Mouse (Mus musculus) stomach, embryonic 14.5 days (tissue): ENCODE measurements around the gene Foxa3. TPM values are rescaled to one million over a fixed set of nuclear protein-coding genes. Genes with fewer than 3 reads are reported as not detected.
A peak's percentile ranks its signal among the peaks of the same experiment; 100 is the strongest.

Experiments
- ATAC-seq: fragments of 200-750 bp; cut with Nextera tagmentation; 2 replicates; pipeline ENCODE4 v1.8.0; 2017; ENCODE audit warnings: low read depth, moderate TSS enrichment; ENCODE audit not compliant: insufficient number of reproducible peaks, insufficient read depth, low FRiP score
- H3K27ac ChIP-seq: fragments of 300-500 bp; sonication (generic); 2 replicates; pipeline ENCODE4 v1.5.1; 2014; ENCODE audit warnings: mild to moderate bottlenecking, low read length, moderate library complexity, mixed read lengths
- H3K27me3 ChIP-seq: fragments of 300-500 bp; sonication (generic); 2 replicates; pipeline ENCODE4 v1.6.1; 2014; ENCODE audit warnings: low read length, control low read depth, mixed read lengths; ENCODE audit not compliant: control insufficient read depth, insufficient read depth
- H3K36me3 ChIP-seq: fragments of 300-500 bp; sonication (generic); 2 replicates; pipeline ENCODE4 v1.6.1; 2014; ENCODE audit warnings: mild to moderate bottlenecking, control low read depth, low read length, moderate library complexity, mixed read lengths; ENCODE audit not compliant: control insufficient read depth, insufficient read depth
- H3K4me1 ChIP-seq: fragments of 300-500 bp; sonication (generic); 2 replicates; pipeline ENCODE4 v1.6.1; 2014; ENCODE audit warnings: low read length, control low read depth, mixed read lengths; ENCODE audit not compliant: control insufficient read depth, insufficient read depth
- H3K4me2 ChIP-seq: fragments of 300-500 bp; sonication (generic); replicated peaks from 2 replicates; pipeline ENCODE4 v1.6.1; 2014; ENCODE audit warnings: low read depth, low read length, control low read depth
- H3K4me3 ChIP-seq: fragments of 300-500 bp; sonication (generic); 2 replicates; pipeline ENCODE4 v1.5.1; 2014; ENCODE audit warnings: low read depth, low read length, control low read depth
- H3K9ac ChIP-seq: fragments of 300-500 bp; sonication (generic); replicated peaks from 2 replicates; pipeline ENCODE4 v1.6.1; 2014; ENCODE audit warnings: low read depth, mild to moderate bottlenecking, control low read depth, low read length, moderate library complexity, mixed read lengths
- H3K9me3 ChIP-seq: fragments of 300-500 bp; sonication (generic); 2 replicates; pipeline ENCODE4 v1.6.1; 2016; ENCODE audit warnings: low read depth, low read length, control low read depth; ENCODE audit not compliant: control insufficient read depth
- WGBS: fragments of 180-500 bp; shearing (Covaris S2); extraction: QIAGEN DNeasy Blood & Tissue Kit; methylation state at CpG from one replicate; pipeline ENCODE4 v1.1.7; 2014; 5-methylcytosine and 5-hydroxymethylcytosine counted together
- polyA plus RNA-seq: library from polyadenylated mRNA; unstranded; fragments of >200 nt; fragmentation: Nextera tagmentation; extraction: Ambion mirVana; gene quantifications from 2 replicates; pipeline ENCODE4 v1.2.1, GENCODE M21; 2014

Gene Foxa3
- polyA plus RNA-seq, 1 experiment from 2014 or later = 15.3 TPM

GRCm38 (mm10) chr7:19054777-19055076, 31.4 kb upstream of the Foxa3 start:
- Histone ChIP-seq H3K9me3 (no peaks in the 10 kb centered on the region), H3K27me3 (no peaks in the 10 kb centered on the region), H3K36me3 (peaks cover 21% of the 10 kb centered on the region), H3K4me2 (0 out of 2 replicates have a peak overlapping the region, but pooled peaks have one; percentile 16), H3K27ac (no peak overlapping the region), H3K4me3 (no peak overlapping the region), H3K4me1 (peaks cover 5% of the 10 kb centered on the region; the same call in 1 of the 2 replicates), H3K9ac (no peak overlapping the region)
- 77% methylated on average over 9 of the region's 9 CpGs for WGBS
- ATAC-seq = no peak

DNA sequence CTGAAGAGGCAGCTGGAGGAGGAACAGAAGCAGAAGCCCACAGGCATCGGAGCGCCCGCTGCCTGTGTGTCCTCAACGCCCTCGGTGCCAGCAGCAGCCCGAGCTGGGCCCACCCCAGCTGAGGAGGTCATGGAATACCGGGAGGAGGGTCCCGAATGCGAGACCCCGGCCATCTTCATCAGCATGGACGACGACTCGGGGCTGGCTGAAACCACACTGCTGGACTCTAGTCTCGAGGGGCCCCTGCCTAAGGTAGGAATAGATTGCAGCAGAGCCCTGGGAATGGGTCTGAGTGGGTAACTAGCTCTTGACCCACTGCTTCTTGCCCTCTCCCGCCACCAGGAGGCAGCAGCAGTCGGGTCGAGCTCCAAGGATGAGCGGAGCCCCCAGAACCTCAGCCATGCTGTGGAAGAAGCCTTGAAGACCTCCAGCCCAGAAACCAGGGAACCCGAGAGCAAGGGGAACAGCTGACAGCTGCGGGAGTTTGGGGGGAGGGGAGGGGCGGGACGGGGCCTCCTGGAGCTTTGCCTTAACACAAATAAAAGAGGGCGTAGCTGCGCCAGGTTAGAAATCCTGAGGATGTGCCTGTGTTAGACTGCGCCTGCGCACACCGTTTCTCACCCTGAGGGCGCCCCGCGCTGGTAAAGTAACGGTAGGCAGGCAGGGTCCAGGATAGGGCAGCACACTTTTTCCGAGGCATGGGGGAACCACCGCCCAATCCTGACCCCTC, 30.9 kb upstream of the Foxa3 start, which contains the start of gene Rsph6a:
Rsph6a (plus strand) TSS at position 644 of the 730 bp plus-strand sequence.
- H3K36me3 ChIP-seq = peaks cover 25% of the 10 kb centered on the region
- ATAC-seq = no peak
- WGBS = 28% methylated on average over 33 of the region's 33 CpGs

DNA sequence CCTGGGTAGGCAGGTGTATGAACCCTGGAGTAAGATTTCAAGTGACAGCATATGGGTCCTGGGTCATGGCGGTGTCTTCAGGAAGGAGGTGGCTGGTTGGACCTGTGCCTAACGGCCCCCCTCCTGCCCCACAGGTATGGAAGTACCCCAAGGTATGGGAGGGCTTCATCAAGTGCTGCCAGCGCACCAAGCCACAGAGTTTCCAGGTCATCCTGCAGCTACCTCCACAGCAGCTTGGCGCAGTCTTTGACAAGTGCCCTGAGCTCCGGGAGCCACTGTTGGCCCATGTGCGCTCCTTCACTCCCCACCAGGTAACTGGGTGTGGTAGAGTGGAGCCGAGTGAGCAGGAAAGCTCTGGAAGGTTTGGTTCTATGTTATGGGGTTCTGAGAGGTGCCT, 29.8 kb upstream of the Foxa3 start:
- no peak for ATAC-seq
- Histone ChIP-seq H3K4me2 (no peak overlapping the region), H3K4me1 (peaks cover 5% of the 10 kb centered on the region; the same call in 1 of the 2 replicates), H3K27me3 (no peaks in the 10 kb centered on the region), H3K4me3 (no peak overlapping the region), H3K9ac (no peak overlapping the region), H3K9me3 (no peaks in the 10 kb centered on the region), H3K27ac (no peak overlapping the region), H3K36me3 (peaks cover 36% of the 10 kb centered on the region)
- WGBS = 84% methylated on average over 7 of the region's 7 CpGs

More for the DNA sequence above, 30.9 kb upstream of the Foxa3 start, which contains the start of gene Rsph6a:
- H3K27me3 ChIP-seq = no peaks in the 10 kb centered on the region
- H3K9me3 ChIP-seq = no peaks in the 10 kb centered on the region
- H3K4me1 ChIP-seq = peaks cover 5% of the 10 kb centered on the region; the same call in 1 of the 2 replicates
- no peak within 1 kb of the TSS for H3K27ac ChIP-seq
- H3K4me3 ChIP-seq = no peak within 1 kb of the TSS
- peak within 1 kb of the TSS; percentile 16; the same call in 1 of the 2 replicates for H3K4me2 ChIP-seq
- no peak within 1 kb of the TSS for H3K9ac ChIP-seq

DNA sequence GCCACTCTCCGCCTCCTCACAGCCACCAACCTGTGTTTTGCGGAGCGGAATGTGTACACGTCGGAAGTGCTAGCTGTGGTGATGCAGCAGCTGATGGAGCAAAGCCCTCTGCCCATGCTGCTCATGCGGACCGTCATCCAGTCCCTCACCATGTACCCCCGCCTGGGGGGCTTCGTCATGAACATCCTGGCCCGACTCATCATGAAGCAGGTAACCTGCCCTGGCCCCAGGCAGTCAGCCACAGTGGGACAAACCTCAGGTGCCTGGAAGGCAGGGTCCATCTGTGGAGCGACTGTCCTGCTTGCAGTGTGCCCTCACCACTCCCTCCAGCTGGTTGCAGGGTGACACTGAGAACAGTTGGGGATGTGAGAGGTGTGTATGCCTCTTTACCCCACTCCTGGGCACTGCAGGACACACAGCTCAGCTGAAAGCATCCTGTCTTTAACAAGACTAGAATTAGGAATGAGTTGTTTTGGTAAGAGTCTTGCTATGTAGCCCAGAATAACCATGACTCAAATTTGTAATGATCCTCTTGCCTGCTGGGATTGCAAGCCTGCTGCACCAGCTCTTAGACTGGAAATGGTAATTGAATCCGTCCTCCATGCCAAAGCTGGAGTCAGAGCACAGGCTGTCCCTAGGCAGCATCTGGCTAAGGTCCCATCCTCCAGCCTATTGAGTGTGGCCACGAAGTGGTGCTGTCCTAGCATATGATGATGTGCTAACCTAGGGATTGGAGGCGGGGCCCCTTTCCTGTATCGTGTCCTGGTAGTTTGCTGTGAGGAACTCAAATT, 29.2 kb upstream of the Foxa3 start:
- Histone ChIP-seq H3K27me3 (no peaks in the 10 kb centered on the region), H3K4me1 (peaks cover 5% of the 10 kb centered on the region; the same call in 1 of the 2 replicates), H3K36me3 (peaks cover 42% of the 10 kb centered on the region), H3K9me3 (no peaks in the 10 kb centered on the region), H3K4me3 (no peak overlapping the region), H3K9ac (no peak overlapping the region), H3K4me2 (no peak overlapping the region), H3K27ac (no peak overlapping the region)
- WGBS = 92% methylated on average over 15 of the region's 15 CpGs
- ATAC-seq = no peak

DNA sequence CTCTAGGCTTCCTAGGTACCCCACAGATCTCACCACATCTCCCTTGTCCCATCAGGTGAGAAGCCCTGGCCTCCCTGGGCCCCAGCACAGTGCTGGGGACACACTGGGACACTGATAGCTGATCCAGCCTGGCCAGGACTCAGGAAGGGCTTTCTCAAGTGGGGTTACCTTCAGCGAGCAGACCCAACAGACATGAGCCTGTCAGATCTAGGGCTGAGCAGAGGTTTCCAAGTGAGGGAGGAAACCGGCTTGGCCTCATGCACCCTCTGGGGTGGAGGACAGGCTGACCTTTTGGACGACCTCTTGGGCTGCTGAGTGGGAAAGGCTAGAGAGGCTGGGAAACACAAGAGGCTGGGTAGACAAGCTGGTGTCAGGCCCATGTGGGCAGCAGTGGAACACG, 27.8 kb upstream of the Foxa3 start:
- peaks cover 5% of the 10 kb centered on the region; the same call in 1 of the 2 replicates for H3K4me1 ChIP-seq
- H3K27me3 ChIP-seq = no peaks in the 10 kb centered on the region
- 72% methylated on average over 4 of the region's 4 CpGs for WGBS
- H3K9me3 ChIP-seq = no peaks in the 10 kb centered on the region
- H3K36me3 ChIP-seq = peaks cover 54% of the 10 kb centered on the region
- no peak overlapping the region for H3K27ac ChIP-seq
- H3K4me3 ChIP-seq = no peak overlapping the region
- H3K9ac ChIP-seq = no peak overlapping the region
- no peak for ATAC-seq
- H3K4me2 ChIP-seq = no peak overlapping the region

GRCm38 (mm10) chr7:19050172-19050571, 26.8 kb upstream of the Foxa3 start:
- H3K9me3 ChIP-seq = no peaks in the 10 kb centered on the region
- H3K4me3 ChIP-seq = no peak overlapping the region
- 85% methylated on average over 8 of the region's 8 CpGs for WGBS
- H3K27ac ChIP-seq = no peak overlapping the region
- H3K4me2 ChIP-seq = no peak overlapping the region
- no peak for ATAC-seq
- H3K4me1 ChIP-seq = peaks cover 5% of the 10 kb centered on the region; the same call in 1 of the 2 replicates
- peaks cover 64% of the 10 kb centered on the region for H3K36me3 ChIP-seq
- no peaks in the 10 kb centered on the region for H3K27me3 ChIP-seq
- H3K9ac ChIP-seq = no peak overlapping the region

- Histone ChIP-seq H3K9me3 (no peaks in the 10 kb centered on the region), H3K4me3 (no peak overlapping the region), H3K4me2 (no peak overlapping the region), H3K9ac (no peak overlapping the region), H3K36me3 (peaks cover 73% of the 10 kb centered on the region), H3K4me1 (peaks cover 5% of the 10 kb centered on the region; the same call in 1 of the 2 replicates), H3K27ac (no peak overlapping the region), H3K27me3 (no peaks in the 10 kb centered on the region)
- no peak for ATAC-seq
- 87% methylated on average over 5 of the region's 5 CpGs for WGBS
These were observed 25.9 kb upstream of the Foxa3 start for GRCm38 (mm10) chr7:19049252-19049651.

GRCm38 (mm10) chr7:19048006-19048527, 24.7 kb upstream of the Foxa3 start:
- Histone ChIP-seq H3K9me3 (no peaks in the 10 kb centered on the region), H3K9ac (no peak overlapping the region), H3K4me2 (no peak overlapping the region), H3K36me3 (peaks cover 83% of the 10 kb centered on the region), H3K4me3 (no peak overlapping the region), H3K27ac (no peak overlapping the region), H3K4me1 (no peaks in the 10 kb centered on the region), H3K27me3 (no peaks in the 10 kb centered on the region)
- no peak for ATAC-seq
- 85% methylated on average over 14 of the region's 14 CpGs for WGBS
